Mouse (Mus musculus): ENCODE measurements at regions not wholly inside any gene's neighbourhood (a gene's known extent, or its start where the extent isn't known, plus 50 kb on each side); places are given as distances from the start of the nearest gene placed in this dataset.

DNA sequence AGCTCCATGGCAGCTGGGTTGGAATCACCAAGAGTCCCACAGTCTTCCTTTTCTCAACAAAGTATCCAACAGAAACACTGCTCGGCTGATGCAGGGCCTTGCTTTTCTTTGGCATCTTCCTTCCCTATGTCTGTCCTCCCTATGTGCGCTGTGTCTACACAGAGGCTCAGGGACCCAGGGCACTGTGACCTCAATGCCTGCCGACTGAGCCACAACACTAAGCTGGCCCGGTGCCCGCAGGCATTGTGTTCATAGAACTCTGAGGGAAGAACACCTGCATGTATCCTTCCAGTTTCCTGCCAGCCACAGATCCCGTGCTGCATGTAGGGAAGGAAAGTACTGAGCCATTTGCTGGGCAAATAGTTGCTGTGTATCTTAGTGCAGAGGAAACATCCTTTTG is 109.2 kb downstream of the Ets2 start:
- no peak for DNase-seq (ENCODE audit: low spot score)

DNA sequence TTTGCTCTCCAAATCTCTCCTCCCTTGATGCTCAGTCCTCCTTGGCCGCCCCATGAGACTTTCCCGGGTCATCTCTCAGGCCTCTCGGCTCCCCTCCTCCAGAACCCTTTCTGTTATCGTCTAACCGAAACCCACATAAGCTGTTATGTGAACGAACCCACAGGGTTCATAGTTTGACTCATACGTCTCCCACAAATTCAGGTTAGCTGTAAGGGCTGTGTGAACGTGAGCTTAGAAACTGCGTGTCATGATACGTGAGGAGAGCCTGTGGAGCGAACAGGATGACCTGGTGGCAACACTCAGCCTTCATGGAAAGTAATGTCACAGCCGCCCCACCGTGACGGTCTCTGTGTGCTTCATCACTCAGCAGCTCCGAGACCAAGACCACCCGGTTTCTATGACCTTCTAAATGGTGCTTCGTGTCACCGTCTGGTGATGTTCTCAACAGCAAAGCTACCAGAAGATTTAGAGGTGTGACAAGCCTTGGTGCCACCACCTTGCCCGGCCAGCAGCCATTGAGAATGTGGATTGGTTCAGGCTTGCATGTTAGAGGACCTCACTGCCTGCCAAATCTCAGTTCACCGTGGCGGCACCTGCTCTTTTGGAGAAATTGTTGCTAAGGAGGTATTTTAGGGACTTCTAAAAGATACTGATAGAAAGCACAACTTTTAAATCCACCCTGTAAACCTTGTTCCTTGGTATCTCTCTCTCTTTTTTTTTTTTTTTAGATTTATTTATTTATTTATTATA is 107.4 kb downstream of the Ets2 start:
- DNase-seq (ENCODE audit: low spot score) = no peak

DNA sequence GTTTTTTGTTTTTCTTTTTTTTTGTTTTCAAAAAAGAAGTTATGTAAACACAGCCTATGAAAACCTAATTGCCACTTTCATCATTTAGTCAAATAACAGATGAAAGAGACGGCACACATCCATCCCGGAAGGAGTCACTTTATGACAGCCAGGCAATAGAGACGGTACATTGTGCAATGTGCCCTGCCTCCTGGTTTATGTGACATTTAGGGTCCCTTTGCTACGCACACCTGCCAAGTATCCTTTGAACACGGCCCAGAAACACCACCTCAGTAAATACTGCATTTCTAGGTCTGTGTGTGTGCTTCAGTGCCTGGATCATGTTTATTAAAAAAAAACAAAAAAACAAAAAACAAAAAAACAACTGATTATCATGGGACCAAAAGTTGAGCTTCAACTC is 104.6 kb downstream of the Ets2 start:
- no peak for DNase-seq (ENCODE audit: low spot score)

DNA sequence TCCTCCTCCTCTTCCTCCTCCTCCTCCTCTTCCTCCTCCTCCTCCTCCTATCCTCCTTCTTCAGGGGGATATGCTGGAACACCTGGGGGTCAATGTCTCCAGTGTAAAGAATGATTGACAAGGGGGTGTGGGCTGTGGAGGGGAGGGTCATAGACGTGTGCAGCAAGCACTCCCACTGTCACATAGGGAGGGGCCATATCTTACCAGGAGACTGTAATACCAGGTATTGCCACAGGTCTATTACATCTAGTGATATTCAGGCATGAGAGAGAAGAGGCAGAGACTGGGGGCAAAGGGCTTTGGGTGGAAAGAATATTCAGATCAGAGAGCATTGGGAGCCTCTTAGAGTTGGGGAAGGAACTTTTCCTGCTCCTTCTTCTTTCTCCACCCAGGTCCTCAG is 102.3 kb downstream of the Ets2 start:
- DNase-seq (ENCODE audit: low spot score) = no peak

DNA sequence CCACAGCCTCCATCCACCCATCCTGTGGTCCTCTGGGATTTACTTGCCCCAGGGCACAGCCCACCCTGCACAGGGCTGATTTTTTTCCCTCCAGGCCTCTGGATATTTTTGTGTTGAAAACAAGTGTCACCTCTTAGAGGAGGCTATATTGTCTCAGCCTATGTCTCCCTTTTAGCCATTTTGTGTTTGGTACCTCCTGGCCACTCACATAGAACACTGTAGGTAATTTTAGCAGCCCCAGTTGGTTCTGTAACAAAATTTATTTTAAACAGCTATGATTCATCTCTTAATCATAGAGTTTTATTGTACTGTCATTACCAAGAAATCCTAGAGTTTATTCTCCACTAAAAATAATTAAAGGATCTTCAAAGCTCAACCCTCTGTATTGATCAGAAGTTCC is 100.8 kb downstream of the Ets2 start:
- DNase-seq (ENCODE audit: low spot score) = no peak

DNA sequence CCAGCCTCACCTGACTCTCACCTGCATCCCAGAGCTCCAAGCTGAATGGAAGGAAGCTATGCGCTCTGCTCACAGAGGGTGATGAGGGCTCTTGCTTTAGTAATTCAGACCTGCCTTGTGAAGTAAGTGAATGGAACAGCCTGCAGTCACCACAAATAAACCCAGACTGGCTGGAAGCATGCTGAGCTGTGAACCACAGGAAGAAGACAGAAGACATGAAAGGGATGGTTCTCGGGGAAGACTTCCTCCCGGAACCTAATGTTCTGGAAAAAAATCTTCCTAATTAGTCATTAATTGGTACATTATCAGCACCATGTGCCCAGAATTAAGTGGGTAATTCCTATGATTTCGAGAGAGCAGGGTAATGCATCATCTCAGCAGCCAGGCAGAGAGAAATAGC is 100.3 kb downstream of the Ets2 start:
- no peak for DNase-seq (ENCODE audit: low spot score)

DNA sequence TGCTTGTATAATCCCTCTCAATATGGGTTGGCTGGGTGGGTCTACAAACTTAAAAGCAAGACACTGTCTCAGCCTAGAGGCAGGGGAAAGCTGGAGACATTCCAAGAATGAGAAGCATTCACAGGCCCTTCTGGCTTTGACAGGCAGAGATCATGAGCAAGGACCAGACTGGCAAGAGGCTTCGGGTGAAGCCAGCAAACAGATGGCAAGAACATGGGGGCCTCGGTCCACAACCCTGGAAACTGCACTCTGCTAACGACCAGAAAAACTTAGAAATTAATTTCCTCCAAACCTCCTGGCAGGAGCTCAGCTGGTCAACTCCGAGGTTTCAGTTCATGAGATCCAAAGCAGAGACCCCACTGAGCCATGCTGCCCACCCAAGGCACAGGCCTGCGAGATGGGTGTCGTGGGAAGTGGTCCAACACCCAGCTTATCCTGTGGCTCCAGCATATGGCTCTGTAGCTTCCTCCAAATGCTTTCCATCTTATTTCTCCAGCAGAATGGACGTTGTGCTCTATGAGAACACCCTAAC is 99.1 kb downstream of the Ets2 start:
- no peak for DNase-seq (ENCODE audit: low spot score)

DNA sequence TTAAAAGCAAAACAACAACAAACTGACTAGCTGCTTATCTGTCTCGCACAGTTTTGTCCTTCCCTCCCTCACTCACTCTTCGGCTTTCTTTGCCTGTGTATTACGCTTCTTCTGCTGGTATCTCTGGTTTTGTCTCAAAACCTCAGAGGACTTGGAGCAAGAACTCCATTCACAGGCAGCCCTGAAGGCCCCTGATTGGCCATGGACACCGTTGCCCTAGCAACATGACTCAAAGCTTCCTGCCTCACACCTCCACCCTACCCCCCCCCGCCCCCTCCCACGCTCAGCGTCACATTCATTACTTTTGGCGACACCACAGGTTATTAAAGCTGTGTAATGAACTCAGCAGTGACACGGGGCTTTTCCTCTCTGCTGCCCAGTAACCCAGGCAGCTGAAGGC is 96.7 kb downstream of the Ets2 start:
- no peak for DNase-seq (ENCODE audit: low spot score)

DNA sequence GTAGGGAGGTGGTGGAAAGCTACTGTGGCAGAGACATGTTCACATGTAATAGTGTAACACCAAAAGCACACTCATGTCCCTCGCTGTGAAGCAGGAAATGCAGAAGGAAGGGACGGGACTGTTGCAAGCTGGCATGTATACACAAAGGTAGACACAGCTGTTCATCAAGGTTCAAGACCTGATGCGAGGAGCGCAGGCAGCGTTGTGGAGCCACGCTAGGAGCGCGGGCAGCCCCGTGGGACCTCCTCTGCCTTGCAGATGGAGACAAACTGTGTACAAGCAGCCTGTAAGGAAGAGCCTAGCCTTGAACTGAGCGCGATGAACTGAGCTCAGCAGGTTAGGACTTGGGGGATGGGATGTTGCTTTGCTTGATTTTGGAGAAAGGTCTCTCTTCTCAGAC is 96.2 kb downstream of the Ets2 start:
- DNase-seq (ENCODE audit: low spot score) = no peak

DNA sequence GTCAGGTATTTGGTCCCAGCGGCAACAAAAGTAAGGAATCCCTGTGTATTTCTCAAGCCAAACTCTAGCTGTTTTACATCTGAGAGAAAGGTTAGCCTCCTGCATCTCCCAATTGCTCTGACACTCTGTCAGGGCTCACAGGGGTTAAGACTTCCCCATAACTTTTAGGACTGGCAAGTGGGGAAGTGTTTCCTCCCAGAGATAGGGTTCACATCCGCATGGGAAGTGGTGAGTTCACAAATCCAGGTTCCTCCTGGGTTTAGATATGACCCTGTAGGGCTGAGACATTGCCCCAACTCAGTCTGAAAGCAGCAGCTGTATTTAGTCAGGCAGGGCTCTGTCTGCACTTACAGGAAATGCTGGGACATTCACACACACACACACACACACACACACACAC is 95.3 kb downstream of the Ets2 start:
- no peak for DNase-seq (ENCODE audit: low spot score)

DNA sequence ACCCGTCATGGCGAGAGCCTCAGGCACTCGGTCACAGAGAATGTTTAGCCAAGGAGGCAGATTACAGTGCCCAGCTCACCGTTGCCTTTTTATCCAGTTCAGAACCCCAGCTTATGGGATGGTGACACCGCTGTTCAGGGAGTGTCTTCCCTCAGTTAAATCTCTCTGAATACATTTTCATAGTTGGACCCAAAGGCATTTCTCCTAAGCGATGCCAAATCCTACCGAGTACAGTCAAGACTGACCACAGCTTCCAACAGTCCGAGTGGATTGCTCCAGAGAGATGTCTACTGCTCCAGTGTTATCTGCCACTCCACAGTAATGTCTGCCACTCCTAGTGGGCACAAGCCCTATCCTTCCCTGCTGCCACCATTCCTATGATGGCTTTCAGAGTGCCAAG is 93.0 kb downstream of the Ets2 start:
- DNase-seq (ENCODE audit: low spot score) = no peak

DNA sequence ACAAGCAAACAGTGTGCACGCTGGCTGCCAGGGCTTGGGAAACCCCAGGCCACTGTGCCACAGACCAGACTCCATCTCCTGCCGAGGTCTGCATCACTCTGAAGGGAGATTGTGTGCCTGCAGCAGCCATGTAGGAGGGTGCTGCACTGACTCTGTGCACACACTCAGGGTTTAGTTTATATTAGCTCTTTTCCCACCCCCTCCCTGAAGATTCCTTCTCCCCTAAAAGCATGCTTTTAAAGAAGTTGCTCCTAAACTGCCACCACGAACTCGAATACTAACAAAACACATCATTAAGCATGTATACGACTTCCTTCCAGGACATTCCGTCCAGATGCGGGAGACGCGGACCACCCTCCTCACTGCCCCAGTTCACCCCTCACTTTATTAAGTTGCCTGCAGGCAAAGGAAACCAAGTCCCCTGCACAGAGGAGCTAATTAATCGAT is 92.4 kb downstream of the Ets2 start:
- no peak for DNase-seq (ENCODE audit: low spot score)

DNA sequence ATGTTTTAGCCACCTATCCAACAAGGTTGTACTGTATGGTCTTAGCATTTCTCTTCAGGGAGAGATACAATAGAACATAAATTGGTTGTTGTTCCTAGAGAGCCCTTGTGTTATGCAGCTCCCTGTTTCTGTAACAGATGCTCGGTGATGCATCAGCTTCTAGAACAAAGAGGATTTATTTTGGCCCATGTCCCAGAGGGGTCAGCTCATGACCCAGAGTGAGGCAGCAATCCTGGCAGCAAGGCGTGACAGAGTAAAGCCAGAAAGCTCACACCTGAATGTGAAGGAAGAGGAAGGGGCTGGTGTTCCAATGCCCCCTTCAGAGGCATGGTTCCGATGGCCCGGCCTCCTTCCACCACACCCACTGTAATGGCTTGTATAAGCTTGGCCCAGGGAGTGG is 88.8 kb downstream of the Ets2 start:
- no peak for DNase-seq (ENCODE audit: low spot score)

DNA sequence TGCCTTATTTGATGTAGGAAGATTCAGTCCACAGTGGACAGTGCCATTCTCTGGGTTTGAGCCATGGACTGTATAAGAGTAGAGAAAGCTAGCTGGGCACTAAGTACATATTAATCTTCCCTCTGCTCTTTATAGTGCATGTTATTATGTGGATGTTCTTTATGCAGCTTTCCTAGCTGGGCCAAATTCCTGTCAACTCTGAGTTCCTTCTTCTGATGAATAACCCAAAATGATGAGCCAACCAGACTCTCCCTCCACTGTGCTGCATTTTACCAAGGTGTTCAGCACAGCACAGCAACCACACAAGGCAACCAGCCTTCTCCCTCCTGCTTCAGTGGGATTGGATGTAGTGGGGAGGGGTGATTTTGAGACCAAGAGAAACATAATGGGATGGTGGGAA is 87.7 kb downstream of the Ets2 start:
- no peak for DNase-seq (ENCODE audit: low spot score)

DNA sequence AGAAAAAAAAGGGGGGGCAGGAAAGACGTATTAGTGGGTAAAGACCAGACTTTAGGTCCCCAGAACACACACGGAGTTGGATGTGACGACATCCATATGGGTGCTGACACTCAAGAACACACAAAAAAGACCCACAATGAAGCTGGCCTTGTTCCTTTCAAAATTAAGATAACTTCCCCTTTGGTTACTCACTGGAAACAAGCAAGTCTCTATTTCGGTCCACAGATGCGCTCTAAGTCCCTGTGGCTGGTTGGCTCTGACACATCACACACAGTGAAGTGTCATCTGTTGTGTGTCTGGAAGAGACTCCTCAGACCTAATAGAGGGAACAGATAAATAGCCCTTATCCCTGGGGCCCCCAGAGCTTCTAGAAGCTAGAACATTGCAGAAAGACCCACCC is 79.8 kb downstream of the Ets2 start:
- DNase-seq (ENCODE audit: low spot score) = no peak

DNA sequence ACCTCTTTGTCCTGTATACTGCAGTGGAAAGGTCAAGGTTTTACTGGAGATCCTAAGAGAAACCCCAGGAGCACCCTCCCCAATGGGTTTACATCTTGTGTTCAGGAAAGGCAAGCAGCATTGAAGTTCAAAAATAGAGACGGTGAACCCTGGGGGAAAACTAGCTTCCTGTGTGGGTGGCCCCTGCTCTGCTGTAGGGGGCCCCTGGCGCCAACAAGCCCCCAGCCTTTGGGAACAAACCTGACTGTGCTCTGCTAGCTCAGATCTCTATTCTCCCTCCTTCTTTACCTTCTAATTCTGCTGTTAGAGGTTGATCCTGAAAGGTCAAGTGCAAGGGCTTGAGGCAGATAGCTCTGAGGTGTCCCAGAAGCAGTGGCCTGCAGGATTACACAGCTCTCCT is 78.6 kb downstream of the Ets2 start:
- DNase-seq (ENCODE audit: low spot score) = no peak

DNA sequence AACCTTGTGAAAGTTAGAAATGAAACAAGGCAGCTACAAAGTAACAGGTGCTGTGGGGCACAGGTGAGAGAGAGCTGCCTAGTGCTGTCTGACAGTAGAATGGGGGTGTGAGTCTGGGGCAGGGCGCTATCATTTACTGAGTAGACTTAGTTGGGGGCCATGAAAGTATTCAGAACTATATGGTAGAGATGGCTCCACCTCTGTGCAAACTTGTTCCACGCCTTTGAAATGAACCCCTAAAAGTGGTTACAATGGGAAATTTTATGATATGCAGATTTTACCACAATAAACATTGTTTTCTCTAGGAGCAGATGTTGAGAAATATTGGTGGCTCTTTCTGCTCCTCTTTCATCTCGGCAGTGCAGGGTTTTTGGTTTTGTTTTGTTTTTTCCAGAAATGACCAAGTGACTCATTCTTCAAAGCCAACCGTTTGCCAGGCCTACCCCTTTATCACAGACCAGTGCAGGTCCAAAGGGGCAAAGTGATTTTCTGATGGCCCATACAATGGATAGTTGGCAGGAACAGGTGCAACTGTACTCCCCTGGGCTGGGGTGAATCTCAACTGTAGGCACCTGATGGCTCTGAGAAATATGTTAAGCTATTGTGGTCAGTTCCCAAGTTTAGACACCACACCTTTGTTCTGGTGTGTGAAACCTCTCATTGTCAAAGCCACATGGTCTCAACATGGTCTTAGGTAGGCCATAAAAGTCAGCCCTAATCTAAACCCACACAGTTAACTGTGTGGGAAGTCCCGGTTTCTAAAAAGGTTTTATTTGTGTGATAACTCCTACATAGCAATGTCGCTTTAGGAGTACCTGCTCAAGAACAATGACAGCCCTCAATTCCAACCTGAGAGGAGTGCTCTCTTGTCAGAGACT is 77.2 kb downstream of the Ets2 start:
- no peak for DNase-seq (ENCODE audit: low spot score)

DNA sequence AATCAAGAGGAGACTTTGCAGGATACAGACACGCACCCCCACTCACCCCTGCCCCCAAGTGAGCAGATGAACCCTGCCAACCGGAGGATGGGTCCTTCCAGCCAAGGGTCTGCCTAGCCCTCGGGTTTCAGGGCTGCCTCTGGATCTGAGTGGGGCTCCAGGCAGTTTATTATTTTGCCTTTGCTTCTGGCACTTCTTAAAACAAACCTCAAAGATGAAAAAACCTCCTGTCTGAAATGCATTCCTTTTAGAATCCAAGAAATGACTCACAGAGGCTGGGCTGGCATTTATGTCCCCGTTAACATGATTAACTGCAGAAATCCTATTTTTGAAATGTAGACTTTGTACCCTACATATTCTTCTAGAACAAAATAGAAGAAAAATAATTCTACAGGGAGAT is 76.3 kb downstream of the Ets2 start:
- no peak for DNase-seq (ENCODE audit: low spot score)

DNA sequence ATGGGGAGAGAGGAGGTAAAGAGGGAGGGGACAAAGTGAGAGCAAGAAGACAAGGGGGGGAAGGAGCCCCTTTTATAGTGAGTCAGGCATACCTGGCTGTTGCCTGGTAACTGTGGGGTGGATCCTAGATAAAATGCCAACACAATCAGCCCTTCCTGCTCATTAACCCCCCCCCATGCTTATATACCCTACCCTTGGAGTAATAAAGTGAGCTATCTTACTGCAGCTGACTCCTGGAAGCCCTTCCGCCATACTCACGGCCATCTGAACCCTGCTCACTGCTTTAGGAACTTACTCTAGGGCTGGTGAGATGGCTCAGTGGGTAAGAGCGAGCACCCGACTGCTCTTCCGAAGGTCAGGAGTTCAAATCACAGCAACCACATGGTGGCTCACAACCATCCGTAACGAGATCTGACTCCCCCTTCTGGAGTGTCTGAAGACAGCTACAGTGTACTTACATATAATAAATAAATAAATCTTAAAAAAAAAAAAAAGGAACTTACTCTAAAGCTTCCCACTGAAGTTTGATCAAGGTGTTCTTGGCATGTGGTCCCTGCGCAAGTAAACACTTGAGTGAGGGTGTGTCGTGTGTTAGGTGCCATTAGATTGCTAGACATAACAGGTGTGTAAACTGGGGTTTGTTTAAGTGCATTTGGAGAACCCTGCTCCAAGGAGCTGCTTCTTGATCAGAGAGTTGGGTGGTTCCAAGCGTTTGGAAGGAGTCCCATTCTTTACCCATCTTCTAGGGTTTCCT is 74.9 kb downstream of the Ets2 start:
- no peak for DNase-seq (ENCODE audit: low spot score)

DNA sequence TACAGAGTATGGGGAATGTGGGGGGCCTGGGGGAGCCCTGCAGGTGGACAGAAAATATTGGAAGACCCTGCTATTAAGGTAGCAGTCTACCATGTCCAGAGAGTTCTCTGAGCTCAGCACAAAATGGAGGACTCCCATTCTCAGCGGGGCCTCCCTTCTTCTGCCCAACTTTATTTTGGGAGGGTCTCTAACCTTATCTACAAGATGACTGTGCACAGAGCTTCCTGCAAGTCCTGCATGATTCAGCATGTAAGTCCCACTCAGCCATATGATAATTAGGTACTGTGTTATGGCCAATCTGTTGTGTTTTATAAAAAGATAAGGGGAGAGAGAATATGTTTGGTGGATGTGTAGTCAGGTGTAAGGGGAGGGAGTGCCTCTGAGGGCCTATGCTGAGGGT is 74.1 kb downstream of the Ets2 start:
- no peak for DNase-seq (ENCODE audit: low spot score)

DNA sequence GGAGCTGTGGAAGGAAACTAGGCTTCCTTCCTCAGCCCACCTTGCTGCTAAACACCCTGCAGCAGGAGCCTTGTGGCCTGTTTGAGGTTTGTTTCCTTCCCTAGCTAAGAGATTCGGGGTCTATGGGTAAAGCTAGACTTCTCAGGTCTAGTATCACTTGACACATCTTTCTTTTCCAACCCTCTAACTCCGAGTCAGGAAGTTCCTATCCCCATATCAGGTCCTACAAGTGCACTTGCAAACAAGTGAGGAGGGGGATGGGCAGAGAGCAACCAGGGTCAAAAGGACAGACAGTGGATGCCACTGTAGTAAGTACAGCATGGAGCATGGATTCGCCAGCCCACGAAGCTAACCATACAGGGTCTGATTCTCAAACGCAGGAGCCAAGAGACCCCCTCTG is 73.5 kb downstream of the Ets2 start:
- DNase-seq (ENCODE audit: low spot score) = no peak

DNA sequence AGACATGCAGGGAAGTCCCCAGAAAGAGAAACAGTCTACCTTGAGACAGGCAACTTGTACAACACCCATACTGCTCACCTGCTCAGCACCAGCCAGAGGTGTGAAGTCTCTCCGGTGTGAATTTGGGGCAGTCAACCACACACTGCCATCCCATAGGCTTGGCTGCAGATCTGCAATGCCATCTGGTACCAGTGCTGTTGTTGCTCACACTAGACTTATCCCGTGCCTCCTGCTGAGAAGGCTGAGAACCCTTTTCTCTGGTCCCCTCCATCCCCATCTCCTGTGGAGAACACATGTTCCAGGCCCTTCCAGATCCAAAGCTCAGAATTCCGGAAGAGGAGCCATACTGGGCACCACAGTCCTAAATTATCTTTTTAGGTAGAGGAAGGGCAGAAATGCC is 71.3 kb downstream of the Ets2 start:
- DNase-seq (ENCODE audit: low spot score) = no peak

Measured in urinary bladder, postnatal 25 days (tissue).